Mouse (Mus musculus) adrenal gland, adult 2 months (tissue): Measurements from ENCODE around the gene Fahd2a. TPM values are rescaled to one million over a fixed set of nuclear protein-coding genes. Genes with fewer than 3 reads are reported as not detected.
A peak's percentile ranks its signal among the peaks of the same experiment; 100 is the strongest.

ENCODE experiments used
- DNase-seq: peaks from one replicate; pipeline ENCODE4 v3.0.0; 2021
- polyA plus RNA-seq: library from polyadenylated mRNA; depleted of rRNA; stranded (reverse); fragments of >200 nt; gene quantifications from 2 replicates; pipeline ENCODE4 v1.2.3, GENCODE M21; 2012; rRNA removed
- total RNA-seq, 2 experiments: library from RNA; stranded (reverse); gene quantifications; 2 replicates each; pipeline ENCODE4 v1.2.3; 2021

Gene Fahd2a
- total and polyA plus RNA-seq, 3 experiments = 26.9 to 43.0 (median 33.3) TPM

DNA sequence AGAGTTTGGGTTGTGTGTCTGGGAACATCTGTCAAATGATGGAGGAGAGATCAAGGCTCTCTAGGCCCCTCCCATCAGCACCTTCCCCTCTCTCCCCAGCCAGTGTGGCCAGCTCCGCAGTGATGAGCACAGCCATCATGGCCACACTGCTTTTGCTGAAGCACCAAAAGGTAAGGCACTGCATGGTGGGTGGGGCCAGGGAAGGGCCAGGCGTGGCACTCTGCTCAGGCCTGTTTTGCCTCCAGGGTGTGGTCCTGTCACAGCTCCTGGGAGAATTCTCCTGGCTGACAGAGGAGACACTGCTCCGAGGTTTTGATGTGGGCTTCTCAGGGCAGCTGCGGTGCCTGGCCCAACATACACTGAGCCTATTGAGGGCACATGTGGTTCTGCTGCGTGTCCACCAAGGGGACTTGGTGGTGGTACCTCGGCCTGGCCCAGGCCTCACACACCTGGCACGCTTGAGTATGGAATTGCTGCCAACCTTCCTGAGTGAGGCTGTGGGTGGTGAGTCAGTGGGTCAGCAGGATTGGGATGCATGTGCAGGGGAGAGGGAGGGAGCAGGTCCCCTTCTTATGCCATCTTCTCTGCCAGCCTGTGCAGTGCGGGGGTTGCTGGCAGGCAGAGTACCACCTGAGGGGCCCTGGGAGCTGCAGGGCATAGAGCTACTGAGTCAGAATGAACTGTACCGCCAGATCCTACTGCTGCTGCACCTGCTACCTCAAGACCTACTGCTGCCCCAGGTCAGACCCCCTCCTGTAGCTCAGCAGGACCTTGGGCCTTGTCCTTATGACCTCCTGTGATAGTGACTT lies 10.7 kb downstream of the Fahd2a start:
- no peak for DNase-seq

DNA sequence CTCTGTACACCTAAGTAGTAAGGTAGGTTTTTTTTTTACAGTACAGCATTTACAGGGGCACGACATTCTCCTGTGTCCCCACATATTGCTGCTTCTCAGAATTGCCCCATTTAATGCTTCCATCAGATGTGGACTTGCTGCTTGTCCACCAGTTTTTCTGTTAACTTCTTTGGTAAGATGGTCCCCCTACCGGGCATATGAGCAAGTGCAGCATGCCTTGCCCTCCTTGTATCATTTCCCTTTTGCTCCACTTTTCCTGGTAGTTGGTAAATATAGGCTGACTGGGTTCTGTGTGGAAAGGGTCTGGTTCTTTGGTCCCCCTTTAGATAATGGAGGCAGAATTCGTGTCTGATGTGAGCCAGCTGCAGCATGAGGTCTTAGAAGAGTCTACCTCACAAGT lies 14.1 kb downstream of the Fahd2a start:
- peak; percentile 52 for DNase-seq

DNA sequence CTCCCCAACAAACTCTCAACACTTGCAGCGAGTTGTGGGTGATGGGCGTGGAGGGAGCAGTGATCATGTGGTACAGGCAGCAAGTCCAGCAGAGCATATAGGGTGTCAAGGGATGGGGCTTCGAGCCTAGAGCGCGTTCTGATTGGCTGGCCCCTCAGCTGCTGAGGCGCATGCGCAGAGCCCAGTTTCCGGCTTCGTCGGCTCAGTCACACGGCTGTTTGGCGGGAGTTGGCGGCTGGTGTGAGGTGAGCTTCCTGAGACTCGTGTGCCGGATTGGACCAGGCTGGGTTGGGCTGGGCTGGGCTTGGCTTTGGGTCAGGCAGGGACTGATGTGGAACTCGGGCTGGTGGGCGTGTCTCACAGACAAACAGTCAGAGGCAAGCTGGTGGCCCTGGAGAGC lies 19.4 kb downstream of the Fahd2a start, which contains the start of gene Gpat2:
Gene Gpat2 (plus strand): TSS at position 223 of the 400 bp plus-strand sequence.
- no peak for DNase-seq

DNA sequence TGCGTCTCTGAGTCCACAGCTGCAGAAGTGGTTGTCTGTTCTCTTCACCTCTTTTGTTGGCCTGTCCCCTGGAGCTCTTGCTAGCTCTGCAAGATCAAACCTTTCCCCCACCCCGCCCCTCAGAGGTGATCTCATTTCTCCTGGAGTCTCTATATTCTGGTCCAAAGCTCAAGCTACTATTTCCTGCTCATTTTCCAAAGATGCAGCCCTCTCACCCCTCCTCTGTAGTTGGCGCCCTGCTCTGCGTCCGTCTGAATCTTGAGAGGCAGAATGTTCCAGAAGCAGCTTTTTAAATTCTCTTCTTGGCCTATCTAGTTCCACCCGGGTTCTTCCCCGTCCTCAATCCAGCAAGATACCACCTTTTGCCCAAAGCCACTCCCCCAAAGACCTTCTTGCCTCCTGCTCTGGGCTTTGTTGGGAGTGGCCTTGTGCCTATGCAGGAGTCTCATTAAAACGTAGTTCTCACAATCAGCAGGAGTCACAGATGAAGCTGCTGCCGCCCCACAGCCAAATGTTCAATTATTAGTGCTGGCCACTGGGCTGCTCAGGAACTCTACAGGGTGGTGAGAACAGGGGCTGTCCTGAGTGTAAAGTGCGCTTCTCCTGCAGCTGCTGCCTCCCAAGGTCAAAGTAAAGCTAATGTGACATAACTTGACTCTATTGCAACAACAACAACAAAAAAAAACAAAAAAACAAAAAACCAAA lies 25.9 kb downstream of the Fahd2a start:
- no peak for DNase-seq

DNA sequence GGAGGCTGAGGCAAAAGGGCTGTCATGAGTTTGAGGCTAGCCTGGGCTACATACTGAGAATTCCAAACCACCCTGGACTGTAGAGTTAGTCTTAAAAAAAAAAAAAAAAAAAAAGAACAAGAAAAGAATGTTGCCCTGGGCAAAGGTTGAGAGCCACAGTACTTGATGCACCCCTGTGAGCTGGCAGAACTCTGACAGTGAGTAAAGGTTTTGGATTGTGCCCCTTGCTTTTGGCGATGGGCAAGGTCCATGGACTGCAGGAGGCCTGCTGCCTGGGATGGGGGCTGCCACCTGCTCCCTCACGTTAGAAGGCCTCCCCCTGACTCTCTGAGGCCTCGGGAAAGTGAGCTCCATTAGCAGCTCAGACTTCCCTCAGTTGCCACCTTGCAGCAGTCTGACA lies 27.7 kb downstream of the Fahd2a start:
- DNase-seq = no peak

DNA sequence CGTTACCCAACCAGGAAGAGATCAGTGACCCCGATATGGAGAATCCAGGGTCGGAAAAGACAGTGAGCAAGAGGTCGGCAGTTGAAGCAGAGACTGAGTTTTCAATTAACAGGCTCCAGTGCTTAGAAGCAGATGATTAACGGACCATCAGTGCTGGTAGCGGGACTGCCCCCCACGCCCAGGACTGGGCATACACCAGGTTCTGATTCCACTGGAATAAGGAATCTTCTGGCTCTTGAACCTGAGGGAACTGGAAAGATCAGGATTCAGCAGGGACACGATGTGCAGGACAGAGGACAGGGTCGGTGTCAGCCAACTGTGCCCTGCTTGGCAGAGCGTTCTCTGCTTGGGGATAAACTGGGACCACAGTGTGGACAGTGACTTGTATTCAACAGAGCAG lies 28.6 kb downstream of the Fahd2a start:
- DNase-seq = no peak

DNA sequence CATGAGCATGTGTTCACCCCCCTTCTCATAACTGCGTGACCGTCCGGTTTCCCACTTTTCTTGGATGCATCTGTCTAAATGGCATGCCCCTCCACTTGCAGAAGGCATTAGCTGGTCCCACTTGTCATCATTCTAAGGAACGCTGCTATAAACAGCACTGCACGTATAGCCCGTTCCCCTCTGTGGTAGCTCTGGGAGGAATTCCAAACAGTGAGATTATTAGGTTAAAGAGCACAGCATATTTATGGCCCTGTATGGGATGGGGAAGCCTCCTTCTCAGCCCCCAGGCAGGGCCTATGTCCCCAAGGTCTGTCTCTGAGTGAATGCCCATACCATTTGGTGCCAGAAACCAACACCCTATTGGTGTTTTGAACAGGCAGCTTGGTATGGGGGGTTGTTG lies 33.2 kb downstream of the Fahd2a start:
- no peak for DNase-seq

DNA sequence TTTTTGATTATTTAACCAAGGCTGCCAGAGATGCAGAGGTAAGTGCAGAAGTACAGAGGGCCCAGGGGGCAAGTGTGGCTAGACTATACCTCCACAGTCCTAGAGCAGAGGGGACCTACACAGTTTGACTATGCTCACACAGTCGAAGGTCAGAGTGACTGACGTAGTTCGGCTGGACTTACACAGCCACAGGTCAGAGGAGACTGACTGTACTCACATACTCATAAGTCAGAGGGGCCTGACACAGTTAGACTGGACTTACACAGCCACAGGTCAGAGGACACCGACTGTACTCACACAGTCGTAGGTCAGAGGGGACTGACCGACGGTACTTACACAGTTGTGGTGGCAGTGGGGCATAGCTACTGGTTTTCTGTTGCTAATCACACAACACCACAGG lies 45.6 kb downstream of the Fahd2a start:
- no peak for DNase-seq

DNA sequence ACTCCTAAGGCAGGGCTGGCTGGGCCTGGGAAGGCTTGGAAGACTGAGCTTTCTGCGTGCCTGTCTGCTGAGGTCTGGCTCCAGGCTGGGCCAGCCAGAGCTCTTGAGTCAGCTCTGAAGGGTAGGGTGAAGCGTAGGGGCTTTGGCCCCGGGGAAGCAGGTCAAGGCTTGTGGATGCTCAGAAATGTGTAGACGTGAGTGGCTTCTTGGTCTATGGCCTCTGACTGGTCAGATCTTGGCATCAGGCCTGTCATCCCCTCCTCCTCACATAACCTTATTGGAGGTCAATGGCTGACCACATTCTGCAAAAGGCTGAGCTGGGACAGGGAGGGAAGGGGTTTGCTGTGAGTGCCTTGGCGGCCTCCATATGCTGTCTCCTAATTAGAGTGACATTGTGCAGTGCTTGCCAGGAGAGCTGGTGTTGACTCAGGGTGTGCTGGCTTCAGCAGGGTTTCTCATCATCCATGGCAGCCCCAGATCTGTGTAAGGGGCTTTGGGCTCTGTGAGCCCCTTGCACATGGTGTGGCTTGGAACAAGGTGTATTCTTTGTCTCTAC lies 49.7 kb downstream of the Fahd2a start:
- DNase-seq = peak; percentile 86

DNA sequence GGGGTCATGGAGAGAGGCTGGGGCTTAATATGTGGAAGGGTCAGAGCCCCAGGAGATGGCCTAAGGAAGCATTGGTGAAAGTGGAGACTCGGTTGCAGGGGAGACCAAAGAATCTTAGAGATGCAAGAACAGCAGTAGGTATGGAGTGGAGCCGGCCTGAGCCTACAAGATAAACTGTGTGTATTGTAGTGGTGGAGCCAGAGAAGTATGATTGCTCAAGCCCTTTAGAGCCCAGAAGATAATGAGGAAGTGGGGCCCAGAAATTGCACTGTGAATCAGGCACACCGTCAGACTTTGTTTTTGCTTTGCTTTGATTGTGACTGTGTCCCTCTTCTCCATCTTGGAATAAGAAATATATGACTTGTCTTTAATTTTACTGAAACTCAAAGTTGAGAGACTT lies 53.0 kb downstream of the Fahd2a start:
- no peak for DNase-seq

DNA sequence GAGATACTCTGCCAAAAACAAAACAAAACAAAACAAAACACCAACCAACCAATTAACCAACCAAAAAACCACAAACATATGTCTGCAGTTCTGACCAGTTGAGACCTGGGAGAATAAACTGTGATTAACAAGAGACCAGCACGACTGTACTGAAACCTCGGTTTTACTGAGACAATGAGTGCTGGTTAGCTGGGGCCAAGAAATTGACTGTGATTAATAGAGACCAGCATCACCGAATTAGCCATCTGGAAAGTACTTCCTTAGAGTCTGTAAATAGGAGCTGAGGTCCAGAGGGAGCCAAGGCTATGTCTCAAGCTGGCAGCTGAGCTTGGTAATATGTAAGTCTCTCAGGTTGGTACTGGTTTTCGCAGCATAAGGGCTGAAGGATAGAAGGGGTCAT lies 53.5 kb downstream of the Fahd2a start:
- DNase-seq = no peak

DNA sequence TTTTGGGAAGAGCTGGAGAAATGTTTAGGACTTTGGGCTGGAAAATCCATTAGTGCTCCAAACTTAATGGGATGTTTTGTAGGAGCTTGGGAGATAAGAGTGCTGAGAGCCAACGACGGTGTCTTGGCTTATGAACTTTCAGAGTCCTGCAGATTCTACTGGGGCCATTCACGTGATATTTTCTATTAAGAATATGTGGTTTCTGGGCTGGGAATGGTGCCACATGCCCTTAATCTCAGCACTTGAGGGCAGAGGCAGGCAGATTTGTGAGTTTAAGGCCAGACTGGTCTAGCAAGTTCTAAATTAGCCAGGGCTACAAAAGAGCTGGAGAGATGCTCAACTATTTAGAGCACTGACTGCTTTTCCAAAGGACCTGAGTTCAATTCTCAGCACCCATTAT lies 54.0 kb downstream of the Fahd2a start:
- no peak for DNase-seq

DNA sequence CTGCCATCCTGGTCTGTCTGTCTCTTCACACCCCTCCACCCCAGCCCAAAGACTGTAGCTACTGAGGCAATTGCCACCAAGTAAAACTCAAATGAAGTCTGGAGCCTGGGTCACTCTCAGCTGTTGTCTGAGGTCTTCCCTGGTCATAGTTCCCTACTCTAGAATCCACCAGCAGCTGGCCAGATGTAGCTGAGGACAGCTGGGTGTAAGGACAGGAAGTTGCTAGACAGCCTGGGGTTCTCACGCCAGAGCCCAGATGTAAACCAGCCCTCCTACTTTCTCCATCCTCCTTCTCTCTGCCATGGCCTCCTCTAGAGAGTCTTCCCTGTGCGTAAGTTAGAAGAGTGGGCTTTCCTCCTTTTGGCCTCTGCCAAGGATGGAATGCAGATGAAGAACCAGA lies 56.8 kb downstream of the Fahd2a start:
- DNase-seq = no peak

Other genes starting within 250 kb of the Fahd2a start
- 1 to 10 TPM; 1.6 to 2.0 TPM for gene 1810024B03Rik, start 236.3 kb downstream of the Fahd2a start, total RNA-seq
- 1.0 and 1.3 TPM in 2 replicates for gene 1810024B03Rik, start 236.3 kb downstream of the Fahd2a start, polyA plus RNA-seq
- gene Snrnp200, start 236.2 kb downstream of the Fahd2a start, total RNA-seq = 10 to 100 TPM; 66.7 to 69.2 TPM
- gene Snrnp200, start 236.2 kb downstream of the Fahd2a start, polyA plus RNA-seq = 21.0 and 23.7 TPM in 2 replicates
- gene Ciao1, start 196.7 kb downstream of the Fahd2a start, total RNA-seq = 100 to 1,000 TPM in 1 of 2 experiments, 10 to 100 TPM in 1; 82.1 to 127 TPM
- gene Ciao1, start 196.7 kb downstream of the Fahd2a start, polyA plus RNA-seq = 42.7 and 59.3 TPM in 2 replicates
- 10 to 100 TPM; 84.1 to 87.6 TPM for gene Tmem127, start 196.7 kb downstream of the Fahd2a start, total RNA-seq
- gene Tmem127, start 196.7 kb downstream of the Fahd2a start, polyA plus RNA-seq = 131 and 150 TPM in 2 replicates
- gene Stard7, start 174.3 kb downstream of the Fahd2a start, total RNA-seq = 100 to 1,000 TPM in 1 of 2 experiments, 10 to 100 TPM in 1; 81.7 to 117 TPM
- 74.4 and 104 TPM in 2 replicates for gene Stard7, start 174.3 kb downstream of the Fahd2a start, polyA plus RNA-seq
- gene Dusp2, start 108.4 kb downstream of the Fahd2a start, total RNA-seq = under 1 TPM; 0.17 to 0.76 TPM
- gene Dusp2, start 108.4 kb downstream of the Fahd2a start, polyA plus RNA-seq = 1.3 and 2.2 TPM in 2 replicates
- gene Astl, start 105.9 kb downstream of the Fahd2a start, total RNA-seq = not detected
- gene Astl, start 105.9 kb downstream of the Fahd2a start, polyA plus RNA-seq = not detected in 2 replicates
- gene Adra2b, start 81.4 kb downstream of the Fahd2a start, total RNA-seq = 1 to 10 TPM; 1.6 to 1.9 TPM
- 1.1 and 1.5 TPM in 2 replicates for gene Adra2b, start 81.4 kb downstream of the Fahd2a start, polyA plus RNA-seq
- gene Gpat2, start 19.4 kb downstream of the Fahd2a start, total RNA-seq = under 1 TPM; 0.14 to 0.31 TPM
- gene Gpat2, start 19.4 kb downstream of the Fahd2a start, polyA plus RNA-seq = 0.19 and 0.61 TPM in 2 replicates
- 1 to 10 TPM; 4.2 to 6.4 TPM for gene Kcnip3, start 77.5 kb upstream of the Fahd2a start, total RNA-seq
- gene Kcnip3, start 77.5 kb upstream of the Fahd2a start, polyA plus RNA-seq = 6.4 and 6.9 TPM in 2 replicates
- under 1 TPM; 0.37 to 0.83 TPM for gene Prom2, start 96.9 kb upstream of the Fahd2a start, total RNA-seq
- gene Prom2, start 96.9 kb upstream of the Fahd2a start, polyA plus RNA-seq = 0.42 and 0.63 TPM in 2 replicates
- gene Zfp661, start 142.5 kb upstream of the Fahd2a start, total RNA-seq = 1 to 10 TPM; 2.7 to 2.9 TPM
- gene Zfp661, start 142.5 kb upstream of the Fahd2a start, polyA plus RNA-seq = 0.90 and 1.3 TPM in 2 replicates
- gene Mrps5, start 142.7 kb upstream of the Fahd2a start, total RNA-seq = 100 to 1,000 TPM; 111 to 122 TPM
- gene Mrps5, start 142.7 kb upstream of the Fahd2a start, polyA plus RNA-seq = 36.8 and 43.7 TPM in 2 replicates
- gene Mal, start 212.1 kb upstream of the Fahd2a start, total RNA-seq = 1 to 10 TPM; 5.9 to 8.1 TPM
- 1.9 and 2.9 TPM in 2 replicates for gene Mal, start 212.1 kb upstream of the Fahd2a start, polyA plus RNA-seq